Mouse (Mus musculus) myocyte (in vitro differentiated cells): ENCODE results near the gene Xrcc5.

Experiments
- CEBPB ChIP-seq: IDR thresholded peaks from 2 replicates; pipeline ENCODE4 v1.6.1; 2011; ENCODE audit warnings: mild to moderate bottlenecking, moderate library complexity; ENCODE audit not compliant: poor library complexity, insufficient read depth, severe bottlenecking
- E2F4 ChIP-seq: IDR thresholded peaks from one replicate; pipeline ENCODE4 v1.6.1; 2011; ENCODE audit warnings: mild to moderate bottlenecking, control low read depth, moderate library complexity; ENCODE audit not compliant: insufficient read depth
- MAX ChIP-seq: IDR thresholded peaks from one replicate; pipeline ENCODE4 v1.6.1; 2011; ENCODE audit warnings: low read depth, mild to moderate bottlenecking, control low read depth
- MYOD1 ChIP-seq, 3 experiments: IDR thresholded peaks; one replicate each; pipeline ENCODE4 v1.6.1; 2011; ENCODE audit warnings: control low read depth in 2 of 3, low read depth in 2 of 3, mild to moderate bottlenecking in 2 of 3, moderate library complexity in 1 of 3; ENCODE audit not compliant: insufficient read length in 2 of 3, control insufficient read depth in 1 of 3
- MYOG ChIP-seq, 3 experiments: IDR thresholded peaks; one replicate each; pipeline ENCODE4 v1.6.1; 2011; ENCODE audit warnings: control low read depth in 2 of 3, low read depth in 2 of 3, mild to moderate bottlenecking in 2 of 3; ENCODE audit not compliant: insufficient read length in 2 of 3, control insufficient read depth in 1 of 3, insufficient read depth in 1 of 3
- POLR2A ChIP-seq: IDR thresholded peaks from one replicate; pipeline ENCODE4 v1.6.1; 2011; ENCODE audit warnings: low read depth, mild to moderate bottlenecking, control low read depth, moderate library complexity; ENCODE audit not compliant: insufficient read length
- POLR2AphosphoS2 ChIP-seq: IDR thresholded peaks from one replicate; pipeline ENCODE4 v1.6.1; 2011; ENCODE audit warnings: low read depth, control low read depth; ENCODE audit not compliant: insufficient read length
- SRF ChIP-seq: IDR thresholded peaks from one replicate; pipeline ENCODE4 v1.6.1; 2011; ENCODE audit warnings: low read depth; ENCODE audit not compliant: control insufficient read depth, insufficient read length
- TCF12 ChIP-seq: IDR thresholded peaks from one replicate; pipeline ENCODE4 v1.6.1; 2011; ENCODE audit warnings: mild to moderate bottlenecking, control low read depth; ENCODE audit not compliant: poor library complexity, insufficient read depth, severe bottlenecking
- USF1 ChIP-seq: IDR thresholded peaks from one replicate; pipeline ENCODE4 v1.6.1; 2011; ENCODE audit warnings: low read depth, mild to moderate bottlenecking, control low read depth, moderate library complexity

DNA sequence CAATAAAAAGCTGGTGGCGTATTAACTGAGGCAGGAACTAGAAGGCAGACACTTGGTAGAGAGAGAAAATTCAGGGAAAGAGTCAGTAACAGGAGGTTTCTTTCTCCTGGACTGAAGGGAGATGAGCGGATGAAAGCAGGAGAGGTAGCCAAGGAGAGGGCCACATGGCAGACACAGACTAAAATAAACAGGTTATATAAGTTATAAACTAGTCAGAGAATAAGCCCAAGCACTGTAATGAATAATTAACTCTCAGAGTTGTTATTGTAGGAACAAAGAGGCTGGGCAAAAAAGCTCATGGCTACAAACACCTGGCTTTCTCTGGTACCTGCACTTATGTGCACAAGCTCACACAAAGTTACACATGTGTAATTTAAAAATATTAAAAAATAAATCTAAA lies 47.6 kb downstream of the Xrcc5 start:
- TF ChIP-seq USF1 (no peak), E2F4 (no peak), POLR2A (no peak), TCF12 (no peak), SRF (no peak), MYOG (IDR thresholded peaks at IDR 0.05; ENCODE audit: control insufficient read depth in 1 of 3, insufficient read depth in 1 of 3, insufficient read length in 2 of 3, low read depth in 2 of 3) (no peak), POLR2AphosphoS2 (no peak), MAX (no peak), MYOD1 (IDR thresholded peaks at IDR 0.05; ENCODE audit: control insufficient read depth in 1 of 3, insufficient read length in 2 of 3, low read depth in 2 of 3) (no peak), CEBPB (no peak)
